Mouse (Mus musculus): ENCODE measurements around the gene Inca1. TPM values are rescaled to one million over a fixed set of nuclear protein-coding genes. Genes with fewer than 3 reads are reported as not detected.

The Inca1 gene
- total RNA-seq, 1 experiment from 2014 or later = 15.2 TPM

Small RNA genes within 50 kb of the gene (microRNA-seq; reads per million reads assigned to microRNA genes)
- gene Mir6925 = 0.43 to 1.9 reads per million in 2 experiments

Other genes starting within 250 kb of the Inca1 start
- gene Med11, start 248.2 kb downstream of the Inca1 start, total RNA-seq (2021) = 18.1 and 23.3 TPM in 2 replicates
- 1.3 and 1.5 TPM in 2 replicates for gene Zmynd15, start 240.7 kb downstream of the Inca1 start, total RNA-seq (2021)
- 4.0 and 6.0 TPM in 2 replicates for gene Cxcl16, start 240.2 kb downstream of the Inca1 start, total RNA-seq (2021)
- gene Tm4sf5, start 194.9 kb downstream of the Inca1 start, total RNA-seq (2021) = not detected in 2 replicates
- not detected in 2 replicates for gene Vmo1, start 185.5 kb downstream of the Inca1 start, total RNA-seq (2021)
- 0.45 and 7.9 TPM in 2 replicates for gene Gltpd2, start 181.0 kb downstream of the Inca1 start, total RNA-seq (2021)
- 233 and 258 TPM in 2 replicates for gene Psmb6, start 174.8 kb downstream of the Inca1 start, total RNA-seq (2021)
- not detected in 2 replicates for gene Gm40193, start 167.2 kb downstream of the Inca1 start, total RNA-seq (2021)
- 8.5 and 10.9 TPM in 2 replicates for gene Pld2, start 160.1 kb downstream of the Inca1 start, total RNA-seq (2021)
- gene Mink1, start 137.3 kb downstream of the Inca1 start, total RNA-seq (2021) = 52.5 and 58.5 TPM in 2 replicates
- gene 4930544D05Rik, start 84.3 kb downstream of the Inca1 start, total RNA-seq (2021) = not detected in 2 replicates
- gene Chrne, start 80.9 kb downstream of the Inca1 start, total RNA-seq (2021) = not detected in 2 replicates
- gene Gp1ba, start 61.0 kb downstream of the Inca1 start, total RNA-seq (2021) = 0.49 and 0.56 TPM in 2 replicates
- 69.6 and 88.5 TPM in 2 replicates for gene Rnf167, start 52.9 kb downstream of the Inca1 start, total RNA-seq (2021)
- 175 and 184 TPM in 2 replicates for gene Slc25a11, start 52.7 kb downstream of the Inca1 start, total RNA-seq (2021)
- 807 and 918 TPM in 2 replicates for gene Pfn1, start 45.5 kb downstream of the Inca1 start, total RNA-seq (2021)
- gene Eno3, start 43.0 kb downstream of the Inca1 start, total RNA-seq (2021) = 14.9 and 21.4 TPM in 2 replicates
- 72.5 and 77.1 TPM in 2 replicates for gene Spag7, start 30.7 kb downstream of the Inca1 start, total RNA-seq (2021)
- 38.8 and 41.8 TPM in 2 replicates for gene Camta2, start 12.1 kb downstream of the Inca1 start, total RNA-seq (2021)
- 154 and 159 TPM in 2 replicates for gene Kif1c, start 393 bp upstream of the Inca1 start, total RNA-seq (2021)
- 8.7 and 10.3 TPM in 2 replicates for gene Zfp3, start 64.1 kb upstream of the Inca1 start, total RNA-seq (2021)
- gene Scimp, start 112.4 kb upstream of the Inca1 start, total RNA-seq (2021) = 0.41 and 1.2 TPM in 2 replicates
- gene Rabep1, start 144.6 kb upstream of the Inca1 start, total RNA-seq (2021) = 97.4 and 109 TPM in 2 replicates

All from adrenal gland, postnatal 14 days (tissue).